Comparison of ENCODE assay signal across 8 mouse cellular contexts in genomic region chr1:73902171-73902991, GRCm38 (mm10).
A peak's percentile ranks its signal among the peaks of the same experiment; 100 is the strongest.
DNase-seq lines count a peak whose midpoint lies in the region; ATAC-seq and TF ChIP-seq lines count a peak whose summit lies in the region.

No protein-coding gene starts in this region.

- 0 out of 2 replicates have a peak overlapping the region, but pooled peaks have one; percentile 36 for H3K9ac ChIP-seq in heart, embryonic 11.5 days (ENCODE audit: low read depth, low read length)
- H3K9ac ChIP-seq in liver, embryonic 14.5 days (replicated peaks) = no peak overlapping the region
- no peak overlapping the region for H3K9ac ChIP-seq in neural tube, embryonic 13.5 days

- no peaks in the 10 kb centered on the region for H3K9me3 ChIP-seq in heart, embryonic 11.5 days (replicated peaks; ENCODE audit: control insufficient read depth, low read length)
- no peaks in the 10 kb centered on the region for H3K9me3 ChIP-seq in liver, embryonic 14.5 days (ENCODE audit: control insufficient read depth, low read length)
- no peaks in the 10 kb centered on the region for H3K9me3 ChIP-seq in neural tube, embryonic 13.5 days

- no peak for ATAC-seq in heart, embryonic 11.5 days (replicated peaks; ENCODE audit: insufficient number of reproducible peaks, low FRiP score, low TSS enrichment)
- ATAC-seq in liver, embryonic 14.5 days (ENCODE audit: insufficient read depth) = no peak
- ATAC-seq in neural tube, embryonic 13.5 days (ENCODE audit: low read depth) = peak; percentile 60

- TF ChIP-seq EP300 in liver, embryonic 14.5 days (IDR thresholded peaks at IDR 0.05; ENCODE audit: low read depth) = no peak

- WGBS in heart, embryonic 11.5 days (ENCODE audit: insufficient replicate concordance) = 16% methylated on average over 16 of the region's 16 CpGs
- 18% methylated on average over 15 of the region's 16 CpGs for WGBS in liver, embryonic 14.5 days (ENCODE audit: insufficient replicate concordance)
- 10% methylated on average over 16 of the region's 16 CpGs for WGBS in neural tube, embryonic 13.5 days

- no peaks in the 10 kb centered on the region for H3K27me3 ChIP-seq in heart, embryonic 11.5 days (ENCODE audit: control insufficient read depth, insufficient read depth, low read length)
- no peaks in the 10 kb centered on the region for H3K27me3 ChIP-seq in liver, embryonic 14.5 days (ENCODE audit: control insufficient read depth, insufficient read depth, low read length)
- no peaks in the 10 kb centered on the region for H3K27me3 ChIP-seq in neural tube, embryonic 13.5 days

- H3K4me1 ChIP-seq in heart, embryonic 11.5 days (ENCODE audit: control insufficient read depth, insufficient read depth, low read length) = peaks cover 13% of the 10 kb centered on the region
- no peaks in the 10 kb centered on the region for H3K4me1 ChIP-seq in liver, embryonic 14.5 days (replicated peaks; ENCODE audit: control insufficient read depth in 2 of 2, insufficient read depth in 2 of 2, low read length in 1 of 2)
- peaks cover 20% of the 10 kb centered on the region for H3K4me1 ChIP-seq in neural tube, embryonic 13.5 days (replicated peaks)

- peak; percentile 32 to 41 for DNase-seq in CD8-positive naive resting alpha-beta T cell, adult 2 months (ENCODE audit: low read depth in 2 of 2, low spot score in 2 of 2)
- peak; percentile 83 for DNase-seq in adrenal gland, postnatal 14 days
- peak; percentile 81 for DNase-seq in embryo, embryonic 9.5 days (ENCODE audit: extremely low spot score)
- DNase-seq in kidney, postnatal 14 days = peak; percentile 82
- peak; percentile 28 to 49 (median 46) for DNase-seq in liver, embryonic 14.5 days (ENCODE audit: low read depth in 3 of 3, low spot score in 3 of 3)
- DNase-seq in testis, postnatal 14 days (ENCODE audit: low spot score) = peak; percentile 56

- peak overlapping the region; percentile 8; the same call in 1 of the 2 replicates for H3K27ac ChIP-seq in heart, embryonic 11.5 days (ENCODE audit: low read depth, low read length)
- H3K27ac ChIP-seq in liver, embryonic 14.5 days = no peak overlapping the region
- no peak overlapping the region for H3K27ac ChIP-seq in neural tube, embryonic 13.5 days (replicated peaks)

- peak overlapping the region; percentile 27; the same call in 1 of the 2 replicates for H3K4me2 ChIP-seq in heart, embryonic 11.5 days
- no peak overlapping the region for H3K4me2 ChIP-seq in liver, embryonic 14.5 days (ENCODE audit: low read depth)
- H3K4me2 ChIP-seq in neural tube, embryonic 13.5 days = 0 out of 2 replicates have a peak overlapping the region, but pooled peaks have one; percentile 22

- no peaks in the 10 kb centered on the region; the same call in 1 of the 2 replicates for H3K36me3 ChIP-seq in heart, embryonic 11.5 days (ENCODE audit: control insufficient read depth, insufficient read depth, low read length)
- no peaks in the 10 kb centered on the region for H3K36me3 ChIP-seq in liver, embryonic 14.5 days (replicated peaks; ENCODE audit: control insufficient read depth, insufficient read depth, low read depth)
- no peaks in the 10 kb centered on the region for H3K36me3 ChIP-seq in neural tube, embryonic 13.5 days

- TF ChIP-seq CTCF in liver, embryonic 14.5 days (IDR thresholded peaks at IDR 0.05; ENCODE audit: low read depth) = peak; percentile 74

- no peak overlapping the region for H3K4me3 ChIP-seq in heart, embryonic 11.5 days (ENCODE audit: low read depth, low read length)
- no peak overlapping the region for H3K4me3 ChIP-seq in liver, embryonic 14.5 days (ENCODE audit: insufficient read depth in 1 of 2, low read depth in 2 of 2, low read length in 2 of 2)
- H3K4me3 ChIP-seq in neural tube, embryonic 13.5 days = no peak overlapping the region
